ENCODE assay signal across 10 mouse cellular contexts in genomic region chr4:32352442-32352841, GRCm38 (mm10).
DNase-seq lines count a peak whose midpoint lies in the region; ATAC-seq and TF ChIP-seq lines count a peak whose summit lies in the region.
"Had no signal": no experiment of that assay in that cellular context is flagged by ENCODE, and none has a peak within 500 bp of the region (broad histone marks: within the 10 kb centered on the region; RNA-seq: fewer than 3 reads in every experiment).

No protein-coding gene starts in this region.

- WGBS in heart, embryonic 12.5 days: 31% methylated on average over 8 of the region's 8 CpGs
- WGBS in lung, postnatal 0 days: 17% methylated on average over 8 of the region's 8 CpGs
- WGBS in limb, embryonic 12.5 days: 53% methylated on average over 8 of the region's 8 CpGs
- 30% methylated on average over 8 of the region's 8 CpGs for WGBS in stomach, embryonic 16.5 days

- ATAC-seq in heart, embryonic 12.5 days (ENCODE audit: insufficient number of reproducible peaks, low FRiP score): peak; percentile 52; the same call in 1 of the 2 replicates
- peak; percentile 72 for ATAC-seq in lung, postnatal 0 days
- no peak for ATAC-seq in limb, embryonic 12.5 days (ENCODE audit: insufficient number of reproducible peaks, insufficient read depth, low FRiP score, low TSS enrichment, low read depth)
- peak; percentile 54; the same call in 1 of the 2 replicates for ATAC-seq in stomach, embryonic 16.5 days (ENCODE audit: insufficient read depth, low FRiP score)

- DNase-seq in heart, adult 9 months (ENCODE audit: low spot score in 2 of 2): no peak
- peak; percentile 56 for DNase-seq in lung, postnatal 0 days (ENCODE audit: low spot score)
- DNase-seq in lung, postnatal 25 days (ENCODE audit: low spot score): no peak
- DNase-seq in layer of hippocampus, postnatal 14 days (ENCODE audit: low spot score in 2 of 2): no peak
- no peak for DNase-seq in urinary bladder, postnatal 14 days (ENCODE audit: low spot score)
- DNase-seq: kidney, adult 8-10 months had no signal

- peak overlapping the region; percentile 44 for H3K4me2 ChIP-seq in heart, embryonic 12.5 days
- H3K4me2 ChIP-seq in lung, postnatal 0 days (replicated peaks; ENCODE audit: low read depth, low read length): no peak overlapping the region
- no peak overlapping the region for H3K4me2 ChIP-seq in limb, embryonic 12.5 days
- no peak overlapping the region for H3K4me2 ChIP-seq in stomach, embryonic 16.5 days (ENCODE audit: low read depth, low read length)
- H3K4me2 ChIP-seq: liver, embryonic 15.5 days had no signal

- H3K27me3 ChIP-seq in heart, embryonic 12.5 days (replicated peaks): no peaks in the 10 kb centered on the region
- H3K27me3 ChIP-seq in lung, postnatal 0 days (replicated peaks; ENCODE audit: insufficient read depth, low read length): no peaks in the 10 kb centered on the region
- no peaks in the 10 kb centered on the region for H3K27me3 ChIP-seq in limb, embryonic 12.5 days
- H3K27me3 ChIP-seq in stomach, embryonic 16.5 days (ENCODE audit: control insufficient read depth, insufficient read depth, low read length): no peaks in the 10 kb centered on the region
- H3K27me3 ChIP-seq: liver, embryonic 15.5 days had no signal

- H3K9me3 ChIP-seq in heart, embryonic 12.5 days (replicated peaks): no peaks in the 10 kb centered on the region
- H3K9me3 ChIP-seq in lung, postnatal 0 days (ENCODE audit: low read length): no peaks in the 10 kb centered on the region
- no peaks in the 10 kb centered on the region for H3K9me3 ChIP-seq in limb, embryonic 12.5 days
- no peaks in the 10 kb centered on the region for H3K9me3 ChIP-seq in stomach, embryonic 16.5 days (replicated peaks; ENCODE audit: control insufficient read depth, low read length)
- H3K9me3 ChIP-seq: liver, embryonic 15.5 days had no signal

- peak overlapping the region; percentile 84 for H3K27ac ChIP-seq in heart, embryonic 12.5 days (ENCODE audit: poor library complexity, severe bottlenecking)
- H3K27ac ChIP-seq in lung, postnatal 0 days (ENCODE audit: low read length): peak overlapping the region; percentile 57
- peak overlapping the region; percentile 74 for H3K27ac ChIP-seq in limb, embryonic 12.5 days
- H3K27ac ChIP-seq in stomach, embryonic 16.5 days (ENCODE audit: low read length): peak overlapping the region; percentile 44
- H3K27ac ChIP-seq: liver, embryonic 15.5 days had no signal

- no peak for TF ChIP-seq CTCF in lung, postnatal 0 days (IDR thresholded peaks at IDR 0.05)

- no peak; the same call in 1 of the 2 replicates for TF ChIP-seq EP300 in lung, postnatal 0 days (IDR thresholded peaks at IDR 0.05)

- H3K36me3 ChIP-seq in heart, embryonic 12.5 days: no peaks in the 10 kb centered on the region
- H3K36me3 ChIP-seq in lung, postnatal 0 days (ENCODE audit: insufficient read depth, low read length): no peaks in the 10 kb centered on the region
- no peaks in the 10 kb centered on the region for H3K36me3 ChIP-seq in limb, embryonic 12.5 days
- no peaks in the 10 kb centered on the region for H3K36me3 ChIP-seq in stomach, embryonic 16.5 days (ENCODE audit: control insufficient read depth, insufficient read depth, low read length)
- H3K36me3 ChIP-seq: liver, embryonic 15.5 days had no signal

- no peak overlapping the region for H3K4me3 ChIP-seq in heart, embryonic 12.5 days
- H3K4me3 ChIP-seq in lung, postnatal 0 days (ENCODE audit: low read depth, low read length): no peak overlapping the region
- no peak overlapping the region for H3K4me3 ChIP-seq in limb, embryonic 12.5 days (replicated peaks)
- no peak overlapping the region for H3K4me3 ChIP-seq in stomach, embryonic 16.5 days (replicated peaks; ENCODE audit: low read length)
- H3K4me3 ChIP-seq: liver, embryonic 15.5 days had no signal

- H3K4me1 ChIP-seq in heart, embryonic 12.5 days (replicated peaks): peaks cover 33% of the 10 kb centered on the region
- peaks cover 6% of the 10 kb centered on the region for H3K4me1 ChIP-seq in lung, postnatal 0 days (ENCODE audit: insufficient read depth, low read depth, low read length)
- H3K4me1 ChIP-seq in limb, embryonic 12.5 days (replicated peaks): peaks cover 43% of the 10 kb centered on the region
- peaks cover 9% of the 10 kb centered on the region for H3K4me1 ChIP-seq in stomach, embryonic 16.5 days (ENCODE audit: control insufficient read depth, insufficient read depth, low read length)

- H3K9ac ChIP-seq in heart, embryonic 12.5 days: peak overlapping the region; percentile 43
- no peak overlapping the region for H3K9ac ChIP-seq in lung, postnatal 0 days (replicated peaks; ENCODE audit: low read depth)
- no peak overlapping the region for H3K9ac ChIP-seq in limb, embryonic 12.5 days (replicated peaks)
- no peak overlapping the region for H3K9ac ChIP-seq in stomach, embryonic 16.5 days (ENCODE audit: low read length)
- H3K9ac ChIP-seq: liver, embryonic 15.5 days had no signal
